Mouse (Mus musculus) limb, embryonic 12.5 days (tissue): ENCODE data around the gene Morf4l1. TPM values are rescaled to one million over a fixed set of nuclear protein-coding genes. Genes with fewer than 3 reads are reported as not detected.

ENCODE experiments used
- ATAC-seq: fragments of 200-750 bp; cut with Nextera tagmentation; 2 replicates; pipeline ENCODE4 v1.8.0; 2017; ENCODE audit warnings: low read depth, moderate TSS enrichment; ENCODE audit not compliant: insufficient number of reproducible peaks, insufficient read depth, low FRiP score, low TSS enrichment
- H3K27ac ChIP-seq: fragments of 300-500 bp; sonication (generic); 2 replicates; pipeline ENCODE4 v1.5.1; 2016; ENCODE audit warnings: mild to moderate bottlenecking, moderate library complexity
- H3K27me3 ChIP-seq: fragments of 300-500 bp; sonication (generic); 2 replicates; pipeline ENCODE4 v1.6.1; 2016; ENCODE audit warnings: mild to moderate bottlenecking, moderate library complexity
- H3K36me3 ChIP-seq: fragments of 300-500 bp; sonication (generic); 2 replicates; pipeline ENCODE4 v1.6.1; 2016; ENCODE audit warnings: mild to moderate bottlenecking, moderate library complexity
- H3K4me1 ChIP-seq: fragments of 300-500 bp; sonication (generic); replicated peaks from 2 replicates; pipeline ENCODE4 v1.6.1; 2016
- H3K4me2 ChIP-seq: fragments of 300-500 bp; sonication (generic); 2 replicates; pipeline ENCODE4 v1.6.1; 2016; ENCODE audit warnings: mild to moderate bottlenecking, moderate library complexity
- H3K4me3 ChIP-seq: fragments of 300-500 bp; sonication (generic); replicated peaks from 2 replicates; pipeline ENCODE4 v1.5.1; 2016; ENCODE audit warnings: mild to moderate bottlenecking
- H3K9ac ChIP-seq: fragments of 300-500 bp; sonication (generic); replicated peaks from 2 replicates; pipeline ENCODE4 v1.6.1; 2016; ENCODE audit warnings: mild to moderate bottlenecking, moderate library complexity
- H3K9me3 ChIP-seq: fragments of 300-500 bp; sonication (generic); 2 replicates; pipeline ENCODE4 v1.6.1; 2016; ENCODE audit warnings: mild to moderate bottlenecking, moderate library complexity
- WGBS: fragments of 180-500 bp; shearing (Covaris S2); methylation state at CpG from one replicate; pipeline ENCODE4 v1.1.7; 2016; 5-methylcytosine and 5-hydroxymethylcytosine counted together
- polyA plus RNA-seq: library from polyadenylated mRNA; unstranded; fragments of >200 nt; fragmentation: Nextera tagmentation; extraction: Ambion mirVana; gene quantifications from 2 replicates; pipeline ENCODE4 v1.2.1, GENCODE M21; 2016

Gene Morf4l1
- polyA plus RNA-seq, 1 experiment from 2014 or later: 502 TPM

GRCm38 (mm10) chr9:90113151-90113550 lies 1.4 kb downstream of the Morf4l1 start:
- Histone ChIP-seq H3K4me2 (peak overlapping the region; percentile 69), H3K9me3 (no peaks in the 10 kb centered on the region), H3K27me3 (no peaks in the 10 kb centered on the region), H3K9ac (peak overlapping the region; percentile 95), H3K4me1 (peaks cover 17% of the 10 kb centered on the region), H3K4me3 (peak overlapping the region; percentile 88), H3K27ac (peak overlapping the region; percentile 98; the same call in 1 of the 2 replicates), H3K36me3 (peaks cover 15% of the 10 kb centered on the region)
- 3% methylated on average over 13 of the region's 13 CpGs for WGBS
- ATAC-seq: no peak

DNA sequence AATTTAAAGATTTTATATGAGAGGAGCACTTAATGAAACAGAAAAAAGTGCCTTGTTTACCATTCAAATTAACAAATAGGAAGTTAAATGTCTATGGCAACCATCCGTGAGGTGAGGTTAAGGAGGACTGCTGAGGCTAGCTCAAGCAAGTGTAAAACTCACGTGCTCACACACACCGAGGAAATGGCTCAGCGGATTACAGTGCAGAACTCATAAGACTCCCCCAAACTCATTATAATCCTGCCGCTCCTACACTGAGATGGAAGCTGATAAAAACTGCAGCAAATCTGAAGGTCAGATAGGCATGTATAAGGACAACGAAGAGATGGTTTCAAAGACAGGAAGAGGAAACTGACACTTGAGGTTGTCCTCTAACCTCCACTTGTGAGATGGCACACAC lies 5.2 kb downstream of the Morf4l1 start:
- no peak for ATAC-seq
- Histone ChIP-seq H3K9me3 (no peaks in the 10 kb centered on the region), H3K27me3 (no peaks in the 10 kb centered on the region), H3K9ac (no peak overlapping the region), H3K4me1 (peaks cover 17% of the 10 kb centered on the region), H3K27ac (no peak overlapping the region), H3K36me3 (peaks cover 42% of the 10 kb centered on the region), H3K4me3 (no peak overlapping the region), H3K4me2 (no peak overlapping the region)
- WGBS: 90% methylated on average over 6 of the region's 6 CpGs

- Histone ChIP-seq H3K9ac (no peak overlapping the region), H3K4me3 (no peak overlapping the region), H3K9me3 (no peaks in the 10 kb centered on the region), H3K4me2 (no peak overlapping the region), H3K4me1 (peaks cover 17% of the 10 kb centered on the region), H3K27ac (no peak overlapping the region), H3K27me3 (no peaks in the 10 kb centered on the region), H3K36me3 (peaks cover 52% of the 10 kb centered on the region)
- no peak for ATAC-seq
Observed at GRCm38 (mm10) chr9:90108272-90108671, 6.3 kb downstream of the Morf4l1 start.

DNA sequence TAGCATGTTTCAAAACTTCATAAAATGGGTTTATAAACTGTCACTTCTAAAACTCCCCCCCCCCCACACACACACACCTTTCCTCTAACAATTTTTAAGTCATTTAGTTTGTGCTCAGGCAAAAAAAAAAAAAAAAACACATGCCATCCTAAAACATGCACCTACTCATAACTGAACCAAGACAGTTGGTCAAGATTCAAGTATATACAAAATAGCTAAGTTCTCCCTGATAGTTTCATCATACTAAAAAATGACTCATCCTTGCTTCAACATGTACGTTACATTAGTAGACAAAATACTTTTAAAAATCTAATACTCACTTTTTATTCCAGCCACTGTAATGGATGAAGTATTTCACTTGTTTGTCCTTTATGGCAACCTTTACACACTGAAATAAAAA lies 7.7 kb downstream of the Morf4l1 start:
- Histone ChIP-seq H3K27me3 (no peaks in the 10 kb centered on the region), H3K36me3 (peaks cover 64% of the 10 kb centered on the region), H3K4me2 (no peak overlapping the region), H3K9ac (no peak overlapping the region), H3K4me1 (peaks cover 6% of the 10 kb centered on the region; the same call in 1 of the 2 replicates), H3K27ac (no peak overlapping the region), H3K9me3 (no peaks in the 10 kb centered on the region), H3K4me3 (no peak overlapping the region)
- no peak for ATAC-seq
- WGBS: 96% methylated on average over 1 of the region's 1 CpGs

- WGBS: 91% methylated on average over 1 of the region's 1 CpGs
Observed at GRCm38 (mm10) chr9:90105462-90105861, 9.1 kb downstream of the Morf4l1 start.

DNA sequence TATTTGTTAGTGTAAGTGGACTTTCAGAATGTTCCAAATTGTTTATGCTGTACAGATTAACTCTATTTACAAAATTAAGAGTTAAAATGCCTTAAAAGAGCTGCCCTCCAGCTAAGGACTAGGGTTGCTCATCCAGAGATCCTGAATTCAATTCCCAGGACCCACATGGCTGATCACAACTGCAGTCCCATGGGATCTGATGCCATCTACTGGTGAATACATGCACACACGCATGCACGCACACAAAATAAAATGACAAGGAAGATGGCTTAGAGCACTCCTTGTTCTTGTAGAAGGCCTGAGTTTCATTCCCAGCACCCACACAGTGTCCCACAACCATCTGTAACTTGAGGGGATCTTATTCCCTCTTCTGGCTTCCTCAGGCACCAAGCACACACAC lies 13.8 kb downstream of the Morf4l1 start:
- no peak for ATAC-seq
- WGBS: 78% methylated on average over 2 of the region's 2 CpGs
- Histone ChIP-seq H3K4me3 (no peak overlapping the region), H3K4me2 (no peak overlapping the region), H3K36me3 (peaks cover 92% of the 10 kb centered on the region), H3K9me3 (no peaks in the 10 kb centered on the region), H3K27me3 (no peaks in the 10 kb centered on the region), H3K4me1 (no peaks in the 10 kb centered on the region), H3K27ac (no peak overlapping the region), H3K9ac (no peak overlapping the region)

More at GRCm38 (mm10) chr9:90105462-90105861, 9.1 kb downstream of the Morf4l1 start:
- no peaks in the 10 kb centered on the region for H3K4me1 ChIP-seq
- H3K27ac ChIP-seq: no peak overlapping the region
- no peak overlapping the region for H3K4me3 ChIP-seq
- no peak overlapping the region for H3K9ac ChIP-seq
- H3K4me2 ChIP-seq: no peak overlapping the region
- no peak for ATAC-seq
- no peaks in the 10 kb centered on the region for H3K27me3 ChIP-seq
- peaks cover 79% of the 10 kb centered on the region for H3K36me3 ChIP-seq
- no peaks in the 10 kb centered on the region for H3K9me3 ChIP-seq

- H3K27me3 ChIP-seq: no peaks in the 10 kb centered on the region
- H3K4me2 ChIP-seq: no peak overlapping the region
- H3K9ac ChIP-seq: no peak overlapping the region
- H3K27ac ChIP-seq: no peak overlapping the region
- 90% methylated on average over 5 of the region's 5 CpGs for WGBS
- no peak for ATAC-seq
- no peak overlapping the region for H3K4me3 ChIP-seq
- H3K4me1 ChIP-seq: no peaks in the 10 kb centered on the region
- H3K36me3 ChIP-seq: peaks cover 93% of the 10 kb centered on the region
- H3K9me3 ChIP-seq: no peaks in the 10 kb centered on the region
Observed at GRCm38 (mm10) chr9:90098934-90099333, 15.6 kb downstream of the Morf4l1 start.

GRCm38 (mm10) chr9:90089339-90090104 lies 25.1 kb downstream of the Morf4l1 start:
- 93% methylated on average over 6 of the region's 6 CpGs for WGBS
- H3K4me3 ChIP-seq: no peak overlapping the region
- H3K4me1 ChIP-seq: no peaks in the 10 kb centered on the region
- no peaks in the 10 kb centered on the region for H3K9me3 ChIP-seq
- ATAC-seq: no peak
- H3K36me3 ChIP-seq: peaks cover 71% of the 10 kb centered on the region
- H3K27me3 ChIP-seq: no peaks in the 10 kb centered on the region
- no peak overlapping the region for H3K4me2 ChIP-seq
- no peak overlapping the region for H3K27ac ChIP-seq
- H3K9ac ChIP-seq: no peak overlapping the region

- H3K9ac ChIP-seq: no peak overlapping the region
- no peaks in the 10 kb centered on the region for H3K4me1 ChIP-seq
- WGBS: 84% methylated on average over 2 of the region's 2 CpGs
- H3K27me3 ChIP-seq: no peaks in the 10 kb centered on the region
- no peak overlapping the region for H3K27ac ChIP-seq
- no peak overlapping the region for H3K4me3 ChIP-seq
- H3K9me3 ChIP-seq: peaks cover 4% of the 10 kb centered on the region; the same call in 1 of the 2 replicates
- 0 out of 2 replicates have a peak, but pooled peaks have one; percentile 33 for ATAC-seq
- H3K36me3 ChIP-seq: peaks cover 59% of the 10 kb centered on the region
- no peak overlapping the region for H3K4me2 ChIP-seq
Observed at GRCm38 (mm10) chr9:90087906-90088485, 26.6 kb downstream of the Morf4l1 start.

GRCm38 (mm10) chr9:90084766-90085468 lies 29.7 kb downstream of the Morf4l1 start:
- H3K9me3 ChIP-seq: peaks cover 4% of the 10 kb centered on the region; the same call in 1 of the 2 replicates
- H3K36me3 ChIP-seq: peaks cover 35% of the 10 kb centered on the region
- no peak overlapping the region for H3K4me2 ChIP-seq
- no peak for ATAC-seq
- no peaks in the 10 kb centered on the region for H3K4me1 ChIP-seq
- H3K27me3 ChIP-seq: no peaks in the 10 kb centered on the region
- whole genome bisulfite sequencing: 94% methylated on average over 8 of the region's 8 CpGs
- no peak overlapping the region for H3K9ac ChIP-seq
- H3K4me3 ChIP-seq: no peak overlapping the region
- H3K27ac ChIP-seq: no peak overlapping the region

DNA sequence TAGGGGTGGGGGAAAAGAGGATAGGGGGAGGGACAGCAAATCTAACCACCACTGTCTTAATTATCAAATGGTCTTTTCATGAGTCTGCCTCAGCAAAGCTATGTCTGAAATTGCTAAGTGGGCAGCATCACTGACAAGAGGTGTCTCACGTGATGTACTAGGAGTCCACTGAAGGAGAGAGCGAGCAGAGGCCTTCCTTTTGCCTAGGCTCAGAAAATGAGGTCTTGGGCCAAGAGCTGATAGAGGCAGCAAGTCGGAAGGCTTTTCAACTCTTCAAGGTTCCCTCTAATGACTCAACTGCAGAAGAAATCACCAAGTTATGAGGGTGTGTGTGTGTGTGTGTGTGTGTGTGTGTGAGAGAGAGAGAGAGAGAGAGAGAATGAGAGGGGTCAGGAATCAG lies 30.4 kb downstream of the Morf4l1 start:
- 83% methylated on average over 3 of the region's 3 CpGs for WGBS

More for the DNA sequence above, 30.4 kb downstream of the Morf4l1 start:
- Histone ChIP-seq H3K36me3 (peaks cover 27% of the 10 kb centered on the region), H3K4me2 (no peak overlapping the region), H3K9ac (no peak overlapping the region), H3K27ac (no peak overlapping the region), H3K4me1 (no peaks in the 10 kb centered on the region), H3K9me3 (peaks cover 4% of the 10 kb centered on the region; the same call in 1 of the 2 replicates), H3K27me3 (no peaks in the 10 kb centered on the region), H3K4me3 (no peak overlapping the region)
- no peak for ATAC-seq
